Mouse (Mus musculus): ENCODE measurements around the gene Cald1. TPM values are rescaled to one million over a fixed set of nuclear protein-coding genes. Genes with fewer than 3 reads are reported as not detected.

The Cald1 gene
- total RNA-seq, 2 experiments from 2014 or later, result 23.1 to 25.4 TPM

DNA sequence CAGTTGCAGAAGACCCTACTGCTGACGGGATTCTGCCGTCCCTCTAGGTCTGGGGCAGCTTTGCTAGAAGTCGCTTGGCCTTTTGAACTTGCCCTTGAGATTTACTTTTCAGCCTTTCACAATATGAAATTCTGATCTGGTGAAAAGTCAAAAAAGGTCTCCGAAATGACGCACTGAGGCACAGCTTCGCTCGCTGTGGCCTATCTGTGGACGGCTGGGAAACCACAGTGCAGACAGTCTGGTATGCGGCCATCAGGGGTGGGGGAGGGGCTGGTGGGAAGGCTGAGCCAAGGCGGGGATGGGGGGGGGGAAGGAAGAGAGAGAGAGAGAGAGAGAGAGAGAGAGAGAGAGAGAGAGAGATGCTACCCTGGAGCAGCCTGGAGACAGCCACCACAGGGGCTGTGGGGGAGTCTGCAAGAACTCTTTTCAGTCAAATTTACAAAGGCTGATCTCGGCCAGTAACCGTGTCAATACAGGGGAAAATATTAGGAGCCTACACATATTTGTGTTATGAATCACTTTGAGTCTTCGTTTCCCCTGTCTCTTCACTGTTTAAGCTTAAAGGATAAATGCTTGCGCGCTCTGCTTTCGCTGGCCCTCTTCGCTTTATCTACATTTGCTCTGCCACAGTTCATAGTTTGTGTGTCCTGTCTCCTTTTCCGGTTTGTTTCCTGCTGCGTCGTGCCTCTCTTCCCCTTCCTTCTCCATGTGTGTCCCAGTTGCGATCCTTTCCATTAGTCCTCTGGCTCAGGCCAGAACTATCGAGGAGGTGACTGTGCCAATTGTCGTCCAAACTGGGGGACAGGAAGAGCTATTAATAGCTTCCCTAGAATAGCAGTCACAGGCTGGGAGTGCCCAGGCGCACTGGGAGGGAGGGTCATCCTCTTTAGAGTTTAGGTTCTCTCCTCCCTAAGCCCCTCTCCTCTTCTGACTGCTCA, 11.9 kb downstream of the Cald1 start:
- peak in 1 of 2 experiments; percentile 41 for DNase-seq (ENCODE audit: extremely low spot score in 1 of 2, low spot score in 2 of 2)
- intact Hi-C loops (cut with DNase I), result no loop called here

DNA sequence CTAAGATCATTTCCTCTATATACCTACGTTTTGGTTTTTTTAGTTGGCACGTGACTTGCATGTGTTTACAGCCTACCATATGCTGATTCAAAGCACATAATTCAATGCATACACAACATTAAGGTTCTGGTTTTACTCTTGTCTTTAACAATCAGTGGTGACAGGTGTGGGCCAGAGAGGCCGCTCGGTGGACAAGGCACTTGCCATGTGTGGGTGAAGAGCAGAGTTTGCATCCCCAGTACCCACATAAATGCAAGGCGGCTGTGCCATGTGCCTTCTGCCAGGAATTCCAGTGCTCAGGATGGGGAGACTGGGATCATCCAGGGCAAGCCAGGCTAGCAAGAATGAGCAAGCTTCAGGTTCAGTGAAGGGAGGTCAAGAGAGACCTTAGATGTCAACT, 14.8 kb downstream of the Cald1 start:
- DNase-seq (ENCODE audit: extremely low spot score in 1 of 2, low spot score in 2 of 2), result no peak
- intact Hi-C loops (cut with DNase I), result no loop called here

DNA sequence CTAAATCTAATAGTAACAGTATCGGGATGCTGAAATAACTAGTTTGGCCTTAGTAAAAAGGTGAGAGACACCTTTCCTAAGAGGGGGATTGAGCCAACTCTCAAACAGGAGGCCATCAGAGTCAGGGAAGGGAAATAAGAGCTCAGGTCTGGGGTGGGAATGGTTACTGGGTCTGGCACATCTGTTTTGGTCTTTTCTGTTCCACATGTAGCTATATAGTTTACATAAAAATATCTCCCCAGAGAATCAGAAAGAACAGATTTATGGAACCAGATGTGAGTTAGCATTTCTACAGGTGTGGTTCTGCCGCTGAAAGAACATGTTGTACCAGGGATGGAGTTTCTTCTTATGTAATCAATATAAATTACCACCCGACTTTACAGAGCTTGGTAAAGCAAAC, 17.1 kb downstream of the Cald1 start:
- DNase-seq (ENCODE audit: extremely low spot score in 1 of 2, low spot score in 2 of 2), result no peak
- intact Hi-C loops (cut with DNase I), result no loop called here

DNA sequence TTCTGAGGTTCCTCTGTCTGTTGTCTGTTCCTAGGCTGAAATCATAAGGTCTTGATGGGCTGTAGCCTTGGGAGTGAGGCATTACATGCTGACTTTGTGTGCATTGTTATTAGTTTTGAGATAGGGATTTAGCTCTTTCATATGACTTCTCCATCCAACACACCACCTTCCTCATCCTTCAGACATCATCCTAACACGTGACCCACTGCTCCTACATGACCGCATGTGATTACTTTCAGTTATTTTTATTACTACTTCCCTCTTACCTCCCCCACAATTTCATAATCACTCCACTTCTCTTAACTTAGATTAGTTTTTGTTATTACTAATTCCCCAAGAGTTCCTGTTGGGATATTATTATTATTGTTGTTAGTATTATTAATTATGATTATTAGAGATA, 21.2 kb downstream of the Cald1 start:
- no peak for DNase-seq (ENCODE audit: extremely low spot score in 1 of 2, low spot score in 2 of 2)
- intact Hi-C loops (cut with DNase I), result no loop called here

DNA sequence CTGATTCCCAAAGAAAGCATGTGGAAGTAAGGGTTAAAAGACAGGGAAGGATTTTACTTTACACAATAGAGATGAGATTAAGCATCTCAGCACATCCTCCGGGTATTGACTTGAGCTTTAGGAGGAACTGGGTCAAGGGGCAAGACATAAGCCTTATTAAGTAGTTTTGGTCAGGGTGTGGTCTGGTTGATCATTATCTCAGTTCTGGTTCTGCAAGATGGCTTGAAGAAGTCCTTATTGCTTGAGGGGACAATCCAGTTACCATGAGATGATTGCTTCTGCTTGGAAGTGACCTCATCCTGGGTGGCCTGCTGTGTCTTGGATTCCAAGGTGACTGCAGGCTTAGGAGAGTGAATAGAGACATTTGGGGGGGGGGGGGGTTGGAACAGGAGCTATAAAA, 21.9 kb downstream of the Cald1 start:
- no peak for DNase-seq (ENCODE audit: extremely low spot score in 1 of 2, low spot score in 2 of 2)

DNA sequence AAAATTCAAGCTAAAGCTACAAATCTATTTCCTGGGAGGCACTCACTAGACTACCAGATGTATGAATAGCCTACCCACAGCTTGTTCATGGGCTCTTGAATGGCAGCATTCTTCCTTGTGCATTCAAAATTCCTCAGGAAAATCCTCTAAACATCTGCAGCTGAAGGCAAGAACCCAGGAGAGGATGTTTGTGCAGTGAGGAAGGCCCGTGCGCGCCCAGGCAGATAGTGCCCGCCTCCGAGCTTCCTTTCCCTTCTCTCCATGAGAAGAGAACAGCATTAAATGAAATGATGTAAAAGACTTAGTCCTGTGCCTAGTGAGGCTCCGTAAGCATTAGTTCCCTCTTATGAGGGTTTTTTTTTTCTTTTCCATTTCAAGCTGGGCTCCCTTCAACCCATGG, 24.6 kb downstream of the Cald1 start:
- DNase-seq (ENCODE audit: extremely low spot score in 1 of 2, low spot score in 2 of 2), result no peak
- intact Hi-C loops (cut with DNase I), result no loop called here

More for the DNA sequence above, 21.9 kb downstream of the Cald1 start:
- intact Hi-C loops (cut with DNase I), result no loop called here

DNA sequence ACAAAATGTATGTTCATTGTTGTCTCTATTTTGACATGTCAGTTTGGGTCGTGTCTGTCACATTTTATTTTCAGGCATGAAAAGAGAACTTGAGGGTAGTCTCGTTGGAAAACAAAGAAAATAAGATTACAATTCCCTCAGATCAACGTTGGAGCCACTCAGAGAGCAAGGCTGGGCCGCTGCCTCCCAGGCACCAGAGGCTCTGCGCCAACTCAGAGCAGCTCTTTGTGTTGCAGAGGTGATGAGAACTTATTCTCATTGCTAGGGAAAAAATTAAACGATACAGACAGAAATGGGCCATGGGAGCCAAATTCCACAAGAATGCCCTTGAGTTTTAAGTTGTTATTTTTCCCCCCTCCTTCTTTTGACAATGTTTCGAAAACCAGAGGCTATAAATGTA, 25.0 kb downstream of the Cald1 start:
- intact Hi-C loops (cut with DNase I), result no loop called here
- DNase-seq (ENCODE audit: extremely low spot score in 1 of 2, low spot score in 2 of 2), result no peak

DNA sequence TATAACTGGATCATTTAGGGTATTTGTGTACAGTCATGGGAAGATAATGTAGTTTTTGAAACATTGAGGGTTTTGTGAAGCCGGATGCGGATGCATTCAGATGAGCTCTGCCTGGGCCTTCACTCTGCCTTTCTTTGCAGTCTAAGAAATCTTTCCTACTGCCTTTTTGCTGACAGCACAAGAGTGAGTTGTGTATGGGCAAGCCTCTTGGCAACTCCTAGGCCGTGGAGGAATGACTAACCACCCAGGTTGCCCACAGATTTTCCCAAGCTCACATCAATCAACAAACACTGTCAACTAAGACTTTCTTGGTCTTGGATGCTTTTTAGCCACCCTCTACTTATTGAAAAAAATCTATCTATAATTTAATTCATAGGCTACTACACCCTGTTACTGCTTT, 26.2 kb downstream of the Cald1 start:
- intact Hi-C loops (cut with DNase I), result no loop called here
- DNase-seq (ENCODE audit: extremely low spot score in 1 of 2, low spot score in 2 of 2), result no peak

DNA sequence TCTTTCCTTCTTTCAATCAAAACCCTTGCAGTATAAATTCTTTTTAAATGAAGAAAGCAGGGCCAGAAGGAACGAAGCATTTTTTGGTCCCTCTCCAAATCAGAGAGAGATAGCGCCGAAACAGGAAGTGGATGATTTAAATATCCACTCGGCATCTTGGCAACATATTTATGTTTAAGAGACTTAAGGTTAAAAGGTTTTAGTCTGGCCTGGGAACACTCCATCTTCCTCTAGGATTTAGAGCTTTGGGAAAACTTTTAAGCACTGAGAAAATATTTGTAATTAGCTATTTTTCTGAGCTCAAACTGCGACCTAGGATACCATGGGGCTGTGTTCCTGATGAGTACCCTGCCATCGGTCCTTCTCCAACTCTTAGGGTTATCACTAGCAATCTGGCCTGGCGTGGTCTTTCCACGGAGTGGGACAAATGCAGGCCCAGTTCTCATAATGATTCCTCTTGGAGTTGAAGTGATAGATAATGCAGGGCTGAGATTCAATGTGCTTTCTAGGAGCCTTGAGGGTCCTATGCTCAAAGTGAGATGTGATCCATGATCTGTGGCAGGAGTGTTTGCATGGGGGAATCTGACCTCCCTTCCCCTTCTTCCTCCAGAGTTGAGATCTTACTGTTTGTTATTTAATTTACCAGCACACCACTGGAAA, 28.4 kb downstream of the Cald1 start:
- intact Hi-C loops (cut with DNase I), result no loop called here
- no peak for DNase-seq (ENCODE audit: extremely low spot score in 1 of 2, low spot score in 2 of 2)

DNA sequence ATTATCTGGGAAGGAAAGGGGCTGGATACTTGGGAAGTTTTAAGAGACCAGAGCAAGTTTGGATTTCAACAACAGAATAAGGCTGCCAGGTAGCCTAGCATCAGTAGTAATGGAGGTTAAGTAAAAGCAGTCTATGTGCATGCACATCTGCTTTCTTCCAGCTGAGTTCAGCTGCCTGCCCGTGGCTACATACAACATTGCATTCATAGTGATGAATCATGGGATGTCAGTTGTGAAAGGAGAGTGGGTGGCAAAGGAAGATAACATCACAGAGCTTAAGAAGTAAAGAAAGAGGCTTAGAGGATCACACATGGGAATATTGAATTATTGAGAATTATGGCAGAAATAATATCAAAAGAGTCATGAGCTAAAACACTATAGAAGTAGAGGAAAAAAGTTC, 29.8 kb downstream of the Cald1 start:
- no peak for DNase-seq (ENCODE audit: extremely low spot score in 1 of 2, low spot score in 2 of 2)
- intact Hi-C loops (cut with DNase I), result no loop called here

DNA sequence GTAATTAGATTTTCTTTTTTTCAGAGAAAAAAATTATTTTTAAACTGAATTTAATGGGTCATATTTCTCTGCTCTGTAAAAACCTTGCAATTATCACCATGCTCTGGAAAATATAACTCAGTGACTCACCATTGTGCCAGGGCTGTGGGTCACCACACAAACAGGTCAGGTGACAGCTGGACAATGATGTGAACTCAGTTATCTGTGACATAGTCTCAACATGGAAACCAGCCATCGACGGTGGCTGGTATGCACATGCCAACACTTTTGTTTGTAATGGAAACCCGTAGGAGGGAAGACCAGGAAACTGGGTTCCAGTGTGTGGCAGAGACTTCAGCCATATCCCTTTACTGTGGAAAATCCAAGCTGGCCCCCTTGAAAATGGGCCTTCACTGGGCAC, 35.5 kb downstream of the Cald1 start:
- DNase-seq (ENCODE audit: extremely low spot score in 1 of 2, low spot score in 2 of 2), result no peak
- intact Hi-C loops (cut with DNase I), result no loop called here

DNA sequence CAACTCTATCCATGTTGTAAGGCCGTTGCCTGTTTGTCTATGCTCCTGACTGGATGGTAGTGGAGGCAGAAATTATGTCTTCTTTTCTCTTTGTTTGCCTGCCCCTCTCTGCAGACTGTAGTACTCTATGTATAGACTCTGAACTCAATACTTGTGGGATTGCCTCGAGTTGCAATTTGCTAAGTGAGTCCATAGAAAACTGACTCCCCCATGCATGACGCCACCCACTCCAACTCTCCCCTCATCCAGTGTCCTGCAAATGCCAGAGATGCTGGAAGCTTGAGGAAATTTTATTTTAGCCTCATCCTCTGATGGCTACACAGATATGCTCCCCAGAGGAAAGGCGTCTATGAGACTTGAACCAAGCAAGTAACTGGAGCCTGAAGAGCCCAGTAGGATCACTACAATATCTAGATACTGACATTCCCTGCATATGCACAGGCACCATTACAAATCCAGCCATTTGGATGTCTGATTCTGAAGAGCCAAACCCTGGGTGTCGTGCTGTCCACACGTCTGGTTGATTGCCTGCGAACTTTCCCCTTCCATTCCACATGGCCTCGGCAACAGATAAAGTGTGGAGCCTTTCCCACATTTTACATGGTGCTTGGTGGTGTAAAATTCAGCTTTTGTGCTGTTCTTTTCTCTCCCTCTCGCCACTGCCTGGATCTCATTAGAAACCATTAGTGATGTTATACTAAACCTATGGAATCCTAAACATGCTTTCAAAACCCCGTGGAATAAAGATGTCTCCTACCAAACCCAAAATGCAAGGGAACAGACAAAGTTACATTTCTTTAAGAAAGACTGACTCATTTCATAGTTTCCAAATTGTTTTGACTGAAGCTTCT, 39.5 kb downstream of the Cald1 start:
- intact Hi-C loops (cut with DNase I), result no loop called here

DNA sequence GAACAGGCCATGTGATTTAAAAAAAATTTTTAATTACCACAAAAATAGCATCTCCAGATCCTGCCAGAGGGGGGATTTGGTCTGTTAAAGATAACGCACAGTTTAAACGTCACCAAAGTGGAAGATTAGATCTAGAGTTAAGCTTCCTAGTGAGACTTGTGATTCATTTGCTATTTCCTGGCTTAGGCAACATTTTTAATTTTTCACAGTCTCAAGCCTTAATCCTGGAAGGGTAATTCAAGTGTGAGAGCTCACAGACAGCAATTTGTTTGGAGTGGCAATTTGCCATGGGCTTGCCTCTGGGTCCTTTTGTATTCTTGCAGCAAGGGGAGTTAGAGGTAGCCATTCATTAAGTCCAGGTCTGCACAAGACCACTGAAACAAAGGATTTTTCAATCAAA, 40.4 kb downstream of the Cald1 start:
- intact Hi-C loops (cut with DNase I), result no loop called here
- DNase-seq (ENCODE audit: extremely low spot score in 1 of 2, low spot score in 2 of 2), result peak in 1 of 2 experiments; percentile 41

More for the DNA sequence above, 39.5 kb downstream of the Cald1 start:
- DNase-seq (ENCODE audit: extremely low spot score in 1 of 2, low spot score in 2 of 2), result no peak

DNA sequence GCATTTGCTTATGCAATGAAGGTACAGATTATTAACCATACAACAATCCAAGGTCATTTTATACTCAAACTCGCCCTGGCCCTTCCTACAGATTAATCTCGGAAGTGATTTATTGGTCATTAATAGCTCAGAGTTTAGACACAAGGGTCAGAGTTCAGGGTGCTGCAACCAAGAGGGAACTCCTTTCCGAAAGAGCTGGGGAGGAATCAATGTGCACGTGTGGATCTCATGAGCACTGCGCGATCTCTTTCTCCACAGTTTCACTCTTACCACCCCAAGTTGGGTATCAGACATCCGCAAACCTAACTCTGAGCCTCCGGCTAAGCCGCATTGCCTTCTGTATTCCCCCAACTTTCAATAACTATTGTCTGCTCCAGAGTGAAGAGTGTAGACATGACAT, 41.9 kb downstream of the Cald1 start:
- intact Hi-C loops (cut with DNase I), result no loop called here
- no peak for DNase-seq (ENCODE audit: extremely low spot score in 1 of 2, low spot score in 2 of 2)

DNA sequence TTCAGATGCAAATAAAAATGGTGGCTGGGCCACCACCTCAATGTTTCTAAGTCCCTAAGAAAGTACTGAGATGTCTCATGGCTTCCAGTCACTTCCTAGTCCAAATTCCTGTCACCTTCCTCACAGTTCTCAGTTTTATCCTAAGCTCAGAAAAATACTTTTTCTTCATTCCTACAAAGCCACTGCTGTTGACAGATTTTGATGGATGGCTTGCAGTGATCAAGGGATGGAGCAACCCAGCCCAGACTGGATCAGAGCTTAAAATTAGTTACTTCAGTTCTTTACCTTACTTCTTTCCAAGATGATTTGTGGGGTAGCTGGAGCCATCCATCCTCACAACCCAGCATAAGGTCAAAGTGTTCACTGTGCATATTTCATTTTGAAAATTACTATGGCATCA, 42.8 kb downstream of the Cald1 start:
- DNase-seq (ENCODE audit: extremely low spot score in 1 of 2, low spot score in 2 of 2), result no peak
- intact Hi-C loops (cut with DNase I), result no loop called here

DNA sequence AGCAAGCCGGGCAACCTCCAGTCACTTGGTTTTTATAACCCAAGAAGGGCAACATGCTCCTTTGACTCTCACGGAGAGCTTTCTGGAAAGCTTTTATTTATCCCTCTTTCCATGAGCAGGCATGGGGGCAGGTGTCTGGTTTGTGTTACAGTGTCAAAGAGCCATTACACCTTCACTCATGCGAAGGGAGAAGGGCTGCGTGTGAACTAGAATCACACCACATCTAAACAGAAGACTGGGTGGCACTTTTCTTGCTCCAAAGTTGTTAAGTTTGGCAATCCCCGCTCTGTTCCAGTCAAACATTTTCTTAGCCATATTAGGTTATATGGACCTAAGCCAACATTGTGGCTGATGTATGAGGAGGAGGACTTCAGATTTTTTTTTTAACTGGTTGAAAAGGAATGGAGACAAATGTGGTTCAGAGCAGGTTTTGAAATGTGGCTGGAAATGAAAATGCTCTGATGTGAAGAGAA, 43.8 kb downstream of the Cald1 start:
- intact Hi-C loops (cut with DNase I), result no loop called here
- no peak for DNase-seq (ENCODE audit: extremely low spot score in 1 of 2, low spot score in 2 of 2)

DNA sequence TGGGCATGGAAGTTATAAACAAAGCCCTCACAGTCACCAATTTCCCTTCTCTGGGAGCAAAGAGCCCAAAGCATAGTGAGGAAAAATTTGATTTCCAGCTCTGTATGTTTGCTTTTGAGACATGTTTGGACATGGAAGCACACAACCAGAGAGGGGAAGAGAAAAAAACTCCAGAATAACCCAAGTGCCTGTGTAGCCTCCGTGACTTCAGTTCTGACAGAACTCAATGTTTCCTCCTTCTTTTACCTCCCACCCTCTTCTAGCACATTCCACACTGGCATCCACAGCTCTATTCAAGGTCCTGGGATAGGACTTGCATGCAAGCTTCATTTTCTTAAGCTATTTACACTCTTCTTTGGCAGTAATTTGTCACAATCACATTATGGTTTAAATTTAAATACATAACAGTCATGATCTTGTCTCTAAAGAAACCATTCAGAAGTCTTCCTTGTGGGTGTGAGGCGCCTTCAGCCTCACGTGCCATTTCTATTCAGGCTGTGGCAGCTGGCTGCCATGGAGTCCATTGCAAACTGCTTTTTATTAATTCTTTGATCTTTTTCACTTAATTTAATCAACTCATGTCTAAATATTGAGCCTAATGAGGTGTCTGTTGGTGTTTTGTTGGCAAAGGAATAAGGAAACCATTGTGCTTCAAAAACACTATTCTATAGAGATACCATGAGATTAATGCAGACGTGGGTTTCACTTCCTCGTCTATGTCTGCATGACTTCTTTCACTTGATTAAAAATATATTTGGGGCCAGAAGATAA, 49.9 kb downstream of the Cald1 start:
- no peak for DNase-seq (ENCODE audit: extremely low spot score in 1 of 2, low spot score in 2 of 2)
- intact Hi-C loops (cut with DNase I), result no loop called here

DNA sequence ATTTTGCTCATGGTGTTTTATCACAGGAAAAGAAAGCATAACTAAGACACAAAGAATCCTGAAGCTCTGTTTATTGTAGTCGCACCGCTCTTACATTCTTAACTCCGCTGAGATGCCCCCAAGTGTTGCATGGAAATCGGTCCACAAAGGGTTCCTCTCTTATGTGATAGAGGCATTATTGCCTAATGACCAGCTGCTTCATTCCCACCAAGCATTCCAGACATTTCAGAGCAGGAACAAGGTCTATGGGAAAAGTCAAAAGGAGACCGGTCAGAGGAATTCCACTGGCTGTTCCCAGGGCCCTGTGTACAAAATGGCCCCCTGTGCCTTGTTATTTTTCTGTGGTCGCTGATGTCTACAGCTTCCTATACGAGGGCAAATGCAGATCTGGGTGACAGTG, 53.0 kb downstream of the Cald1 start:
- no peak for DNase-seq (ENCODE audit: extremely low spot score in 1 of 2, low spot score in 2 of 2)
- intact Hi-C loops (cut with DNase I), result no loop called here

DNA sequence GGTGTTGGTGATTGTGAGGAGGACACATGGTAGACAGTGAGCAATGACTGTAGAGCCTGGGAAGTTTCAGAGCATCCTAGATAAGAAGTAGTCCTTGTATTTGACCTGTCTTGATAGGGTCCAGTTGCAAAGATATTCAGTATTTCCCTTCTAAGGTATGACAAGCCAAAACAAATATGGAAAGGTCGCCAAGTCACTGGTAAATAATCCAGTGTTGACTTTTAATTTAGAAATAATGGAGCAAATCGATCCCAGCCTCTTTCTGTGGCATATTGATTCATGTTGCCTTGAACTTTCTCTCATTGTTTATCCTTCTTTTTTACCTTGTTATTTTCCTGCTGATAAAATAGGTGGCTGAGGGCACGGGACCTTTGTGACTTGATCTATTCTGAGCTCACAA, 57.4 kb downstream of the Cald1 start:
- DNase-seq (ENCODE audit: extremely low spot score in 1 of 2, low spot score in 2 of 2), result no peak
- intact Hi-C loops (cut with DNase I), result no loop called here

Data from left cerebral cortex, postnatal 10 days (tissue).